Mouse (Mus musculus) T-helper 17 cell (primary cell): Measurements from ENCODE around the gene Dnah1.

Experiments used
- in situ Hi-C, 2 experiments: fragments of 300-600 bp; cut with MboI, MseI; formaldehyde crosslinking; loops; 1 replicate in 1 of 2; 2 replicates in 1 of 2; pipeline ENCODE4 v1.15.1; 2025; ENCODE audit warnings: high pct_unique_total_duplicates in 2 of 2

Gene Dnah1

DNA sequence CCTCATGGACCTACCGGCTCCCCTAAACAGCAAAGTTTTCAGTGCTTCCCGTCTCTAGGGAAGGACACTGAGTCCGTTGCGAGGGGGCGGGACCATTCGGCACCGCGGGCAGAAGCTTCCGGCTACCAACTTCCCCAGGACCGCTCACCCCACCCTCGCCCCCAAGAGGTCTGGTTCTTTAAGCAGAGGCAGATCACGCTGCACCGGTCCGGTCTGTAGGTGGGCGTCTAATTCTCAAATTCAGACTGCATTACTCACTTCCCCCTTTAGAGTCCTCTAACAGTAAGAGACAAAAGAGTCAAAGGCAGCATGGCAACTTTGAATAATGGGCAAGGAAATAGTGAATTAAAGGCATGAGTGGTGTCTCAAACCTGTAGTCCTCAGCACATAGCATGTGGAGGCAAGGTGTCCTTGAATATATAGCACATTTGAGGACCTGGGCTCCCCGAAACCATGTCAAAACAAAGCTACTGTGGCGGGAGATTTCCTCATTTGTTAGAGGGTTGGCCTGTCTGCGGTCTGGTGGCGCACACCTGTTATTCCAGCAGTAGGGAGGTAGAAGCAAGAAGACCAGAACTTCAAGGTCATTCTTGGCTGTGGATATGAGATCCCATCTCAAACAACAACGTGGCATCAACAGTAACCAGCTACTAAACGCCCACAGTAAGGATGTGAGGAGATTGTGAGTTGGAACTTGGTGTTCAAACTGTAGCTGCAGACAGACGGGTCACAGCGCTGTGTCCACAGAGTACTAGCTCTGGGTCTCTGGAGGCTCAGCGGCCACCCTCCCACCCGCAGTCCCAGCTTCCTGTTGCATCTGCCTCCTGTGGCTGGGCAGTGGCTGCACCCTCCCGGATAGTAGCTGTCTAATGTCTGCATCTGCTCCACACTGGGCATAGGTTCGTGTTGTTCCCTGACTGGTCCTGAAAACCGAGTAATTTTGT is at the start of gene Dnah1:
Gene Dnah1, minus strand, starts transcription at position 48 of the 944 bp plus-strand sequence.
- in situ Hi-C loops, result no loop called here

DNA sequence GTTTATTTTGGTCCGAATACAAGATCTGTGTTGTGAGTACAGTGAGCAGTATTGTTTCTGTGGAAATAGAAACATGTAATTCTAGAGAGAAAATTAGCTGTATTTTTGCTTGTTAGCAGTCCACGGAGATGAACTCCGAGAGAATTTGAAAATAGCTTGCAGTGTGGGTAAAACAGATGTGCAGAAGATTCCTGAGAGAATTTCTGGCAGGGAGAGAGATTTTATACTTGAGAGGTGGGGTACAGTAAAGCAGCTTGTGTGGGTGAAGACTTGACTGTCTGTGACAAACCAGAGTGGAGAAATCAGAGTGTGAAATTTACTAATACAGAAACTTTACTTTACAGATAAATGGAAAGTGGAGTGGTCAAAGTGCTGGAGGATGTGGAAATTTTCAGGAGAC is 45.7 kb upstream of the Dnah1 start:
- in situ Hi-C loops, result no loop called here

DNA sequence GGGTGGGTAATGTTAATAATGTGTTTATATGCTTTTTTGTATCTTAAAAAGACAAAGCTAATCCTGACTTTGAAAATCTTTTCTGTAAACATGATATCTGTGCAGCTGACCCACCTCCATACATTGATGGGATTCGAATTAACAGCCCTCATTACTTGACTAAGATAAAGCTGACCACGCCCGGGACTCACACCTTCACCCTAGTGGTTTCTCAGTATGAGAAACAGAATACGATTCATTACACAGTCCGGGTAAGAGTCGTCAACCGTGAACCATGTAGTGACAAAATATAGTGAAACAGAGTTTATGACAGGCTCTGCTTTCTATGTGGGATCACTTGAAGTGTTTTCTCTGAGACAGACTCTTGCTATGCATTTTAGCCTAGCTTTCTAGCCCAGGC is 44.3 kb upstream of the Dnah1 start:
- in situ Hi-C loops, result no loop called here

DNA sequence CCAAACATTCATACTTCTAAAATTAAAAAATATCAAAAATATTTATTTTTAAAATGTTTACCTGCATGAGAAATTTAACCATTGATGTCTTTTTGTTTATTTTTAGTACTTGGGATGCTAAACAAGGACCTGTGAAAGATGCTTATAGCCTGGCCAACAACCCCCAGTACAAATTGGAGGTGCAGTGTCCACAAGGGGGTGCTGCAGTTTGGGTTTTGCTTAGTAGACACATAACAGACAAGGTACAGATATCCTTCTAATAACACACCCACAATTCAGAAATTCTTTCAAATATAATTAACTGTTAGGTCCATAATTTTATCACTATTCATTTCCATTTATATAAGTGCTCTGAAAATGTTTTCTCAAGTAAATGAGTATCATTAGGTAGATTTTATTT is 41.7 kb upstream of the Dnah1 start:
- in situ Hi-C loops, result no loop called here

DNA sequence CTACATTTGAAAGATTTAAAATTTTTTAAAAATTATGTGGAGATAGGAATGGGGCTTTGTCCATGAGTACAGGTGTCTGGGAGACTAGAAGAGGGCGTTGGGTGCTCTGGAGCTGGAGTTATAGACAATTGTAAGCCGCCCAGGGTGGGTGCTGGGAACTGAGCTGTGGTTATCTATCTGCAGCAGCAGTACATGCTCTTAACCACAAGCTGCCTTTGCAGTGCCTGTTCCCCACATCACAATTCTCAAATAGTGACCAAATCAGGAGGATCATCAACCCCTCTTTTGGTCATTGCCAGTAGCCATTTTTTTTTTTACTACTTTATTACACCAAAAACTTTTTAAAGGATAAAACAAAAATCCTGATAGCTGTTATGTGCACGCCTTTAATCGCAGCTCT is 40.9 kb upstream of the Dnah1 start:
- in situ Hi-C loops, result no loop called here

DNA sequence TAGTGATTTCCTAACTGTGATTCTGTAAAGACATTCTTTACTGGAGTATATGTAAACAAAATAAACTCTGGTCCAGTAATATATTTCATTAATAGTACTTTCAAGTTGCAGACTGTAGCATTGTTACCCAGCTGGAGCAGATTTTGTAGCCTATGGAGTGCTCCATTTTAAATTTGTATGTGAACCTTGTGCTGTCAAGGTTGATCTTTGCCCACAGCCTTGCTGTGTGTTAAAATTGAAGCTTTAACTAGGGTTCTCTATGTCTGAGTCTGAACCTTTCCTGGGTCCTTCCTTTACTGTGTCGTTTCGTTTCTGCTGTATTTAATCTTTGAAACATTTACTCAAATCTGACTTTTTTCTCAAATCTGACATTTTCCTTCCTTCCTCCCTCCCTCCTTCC is 38.5 kb upstream of the Dnah1 start:
- in situ Hi-C loops, result no loop called here

DNA sequence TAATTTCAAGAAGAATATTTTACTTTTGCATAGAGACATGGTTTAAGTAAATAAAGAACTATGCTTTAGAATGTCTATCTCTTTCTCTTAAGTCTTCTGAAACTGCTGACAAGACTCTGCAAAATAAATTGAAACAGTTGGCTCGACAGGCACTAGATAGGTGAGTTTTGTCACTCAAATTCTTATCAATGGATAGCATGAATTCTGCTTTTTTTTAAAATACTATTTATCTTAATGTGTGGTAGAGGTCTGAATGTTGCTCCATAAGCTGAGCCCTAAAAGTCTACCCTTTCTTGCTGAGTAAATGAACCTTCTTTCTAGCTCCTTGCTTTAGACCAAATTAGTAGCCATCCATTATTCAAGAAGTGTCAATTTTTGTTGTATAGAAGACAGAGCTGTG is 21.7 kb upstream of the Dnah1 start:
- in situ Hi-C loops, result no loop called here

DNA sequence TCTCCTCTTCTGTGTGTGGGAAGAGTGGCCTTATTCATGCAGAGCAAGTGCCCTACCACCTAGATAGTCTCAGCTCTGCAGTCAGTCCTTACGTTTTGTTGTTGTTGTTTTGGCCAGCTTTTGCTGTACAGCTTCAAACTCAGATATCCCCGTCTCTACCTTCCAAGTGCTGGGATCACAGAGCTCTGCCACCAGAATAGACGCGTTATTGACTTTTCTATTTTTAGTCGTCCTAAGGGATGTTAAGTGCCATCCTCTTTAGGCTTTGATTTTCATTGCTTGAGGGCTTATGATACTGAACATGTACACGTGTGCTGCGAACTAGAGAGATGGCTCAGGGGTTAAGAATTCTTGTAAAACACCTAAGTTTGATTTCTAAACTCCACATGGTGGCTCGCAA is 19.5 kb upstream of the Dnah1 start:
- in situ Hi-C loops, result no loop called here

DNA sequence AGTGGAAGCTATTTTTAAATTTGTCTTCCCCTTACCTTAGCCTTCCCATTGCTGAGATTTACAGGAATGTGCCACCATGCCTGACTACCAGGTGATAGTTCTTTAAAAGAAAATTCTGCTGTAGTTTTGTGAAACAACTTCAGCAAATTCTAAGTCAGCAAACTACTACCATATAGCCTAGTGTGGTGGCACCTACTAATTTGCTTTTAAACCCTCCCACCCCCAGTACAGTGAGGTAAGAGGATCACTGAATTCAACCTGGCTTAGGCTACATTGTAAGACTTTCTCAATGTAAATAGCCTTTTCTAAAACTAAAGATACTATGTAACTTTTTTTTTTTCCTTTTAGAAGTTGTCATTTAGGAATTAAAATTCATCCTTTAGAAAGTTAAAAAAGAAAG is 14.3 kb upstream of the Dnah1 start:
- in situ Hi-C loops, result no loop called here

DNA sequence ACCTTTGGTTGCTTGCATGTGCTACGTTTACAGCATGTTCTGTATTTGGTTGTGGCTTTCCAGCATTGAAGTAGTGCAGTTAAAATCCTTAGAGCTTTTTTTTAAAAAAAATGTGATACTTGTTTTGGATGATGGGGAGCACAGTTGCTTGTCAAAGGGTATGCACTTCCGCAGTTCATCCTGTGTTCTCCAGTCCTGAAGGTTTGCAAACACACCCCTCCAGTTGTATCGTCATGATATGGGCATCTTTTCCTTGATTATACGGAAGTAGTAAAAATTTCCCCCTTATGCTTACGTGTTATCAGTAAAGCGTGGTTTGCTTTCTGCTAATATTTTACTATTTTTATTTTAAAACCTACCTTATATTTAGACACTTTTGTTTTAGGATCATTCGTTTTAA is 13.7 kb upstream of the Dnah1 start:
- in situ Hi-C loops, result no loop called here

DNA sequence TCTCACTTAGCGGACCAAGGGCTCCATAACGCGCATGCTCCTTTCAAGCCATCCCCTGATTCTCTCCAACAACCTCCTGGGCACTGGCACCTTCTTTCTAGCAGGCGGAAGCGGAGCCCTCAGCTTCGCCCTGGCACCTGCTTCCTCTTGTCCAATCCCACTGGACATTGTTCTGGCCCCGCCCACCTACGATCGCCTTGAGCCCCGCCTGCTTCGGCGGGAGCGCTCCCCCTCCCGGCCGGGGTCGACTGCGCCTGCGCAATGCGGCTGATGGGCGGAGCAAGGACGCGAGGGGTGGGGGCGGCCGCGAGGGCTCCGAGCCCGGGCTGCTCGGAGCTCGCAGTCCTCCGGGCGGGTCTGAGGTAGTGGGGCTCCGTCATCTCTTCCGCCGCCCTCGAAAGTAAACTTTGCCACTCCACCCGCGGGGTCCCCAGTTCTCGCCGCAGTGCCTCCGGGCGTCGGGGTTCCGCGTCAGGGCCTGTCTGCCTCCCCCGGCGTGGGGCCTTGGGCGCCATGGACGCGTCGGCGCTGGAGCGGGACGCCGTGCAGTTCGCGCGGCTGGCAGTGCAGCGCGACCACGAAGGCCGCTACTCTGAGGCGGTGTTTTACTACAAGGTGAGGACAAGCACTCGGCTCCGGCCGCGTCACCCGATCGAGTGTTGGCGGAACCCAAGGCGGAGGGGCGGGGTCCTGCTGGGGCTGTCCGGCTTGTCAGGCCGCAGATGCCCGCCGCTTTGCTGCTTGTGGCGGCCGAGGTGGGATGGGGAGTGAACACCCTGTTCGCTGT is 12.9 kb upstream of the Dnah1 start, which contains the start of gene Capn7:
Gene Capn7, plus strand, starts transcription at position 270 of the 787 bp plus-strand sequence.
- in situ Hi-C loops, result no loop called here

DNA sequence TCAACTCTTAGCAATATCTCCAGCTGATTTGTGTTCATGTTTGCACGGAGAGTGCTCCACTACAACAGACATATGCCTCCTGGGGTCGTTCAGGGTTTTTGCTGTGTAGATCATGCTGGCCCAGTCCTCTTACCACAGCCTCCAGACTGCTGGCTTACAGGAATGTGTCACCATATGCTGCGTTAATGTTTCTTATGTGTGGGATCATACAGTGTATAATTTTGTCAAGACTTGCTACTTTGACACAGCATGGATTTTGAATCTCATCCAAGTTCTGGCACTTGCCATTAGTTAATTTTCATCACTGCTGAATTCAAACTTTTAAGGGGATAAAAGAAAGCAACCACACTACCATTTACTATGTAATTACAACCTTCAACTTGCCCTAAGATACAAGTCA is 12.1 kb upstream of the Dnah1 start:
- in situ Hi-C loops, result no loop called here

DNA sequence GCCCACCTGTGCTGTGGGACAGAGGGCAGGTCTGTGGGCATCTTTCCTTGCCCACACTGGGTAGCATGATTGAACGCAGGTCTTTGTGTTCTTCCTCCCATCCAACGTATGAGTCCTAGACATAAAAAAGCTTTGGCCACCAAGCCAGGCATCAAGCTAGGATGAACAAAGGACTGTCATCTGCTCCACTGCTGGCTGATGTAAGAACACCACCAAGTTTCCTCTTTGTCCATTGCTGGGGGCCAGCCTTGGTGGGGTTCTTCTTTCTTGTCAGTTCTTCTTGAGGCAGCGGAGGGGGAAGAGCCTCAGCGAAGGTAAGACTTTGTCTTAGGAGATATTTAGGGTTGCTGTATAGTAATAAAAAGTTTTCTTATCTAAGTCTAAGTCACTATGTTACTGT is 7.3 kb upstream of the Dnah1 start:
- in situ Hi-C loops, result no loop called here

DNA sequence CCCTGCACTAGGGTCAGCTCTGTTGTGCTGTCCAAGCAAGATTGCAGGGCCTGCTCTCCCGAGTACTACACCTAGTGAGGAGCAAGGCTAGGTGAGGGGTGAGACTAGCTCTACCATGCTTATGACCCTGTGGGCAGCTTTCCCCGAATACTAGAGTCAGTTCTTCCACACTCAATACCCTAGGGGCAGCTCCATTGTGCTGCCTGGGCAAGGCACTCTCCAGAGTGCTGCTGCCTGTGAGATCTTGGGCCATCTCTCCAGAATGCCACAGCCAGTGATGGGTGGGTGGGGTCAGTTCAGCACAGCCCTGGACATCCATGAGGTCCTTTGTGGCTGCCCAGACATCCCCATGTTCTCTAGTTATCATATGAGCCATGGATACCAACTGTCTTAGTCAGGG is 6.0 kb upstream of the Dnah1 start:
- in situ Hi-C loops, result no loop called here

DNA sequence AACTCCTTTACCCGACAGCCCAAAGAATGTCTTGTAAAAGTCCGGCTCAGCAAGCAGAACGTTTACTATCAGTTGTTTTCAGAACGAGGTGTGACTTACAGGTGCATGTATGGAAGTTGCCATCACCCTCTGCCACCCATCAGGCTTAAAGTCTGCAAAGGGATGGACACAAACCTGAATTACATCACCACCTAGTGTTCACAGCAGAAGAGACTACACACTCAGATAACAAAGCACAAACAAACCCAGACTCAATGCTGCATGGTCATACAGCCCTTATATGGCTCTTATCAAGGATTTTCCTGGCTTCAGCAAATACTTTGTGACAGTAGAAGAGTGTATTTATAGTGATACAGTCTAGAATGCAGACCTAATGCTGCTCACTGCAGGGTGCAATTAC is 4.0 kb upstream of the Dnah1 start:
- in situ Hi-C loops, result no loop called here

DNA sequence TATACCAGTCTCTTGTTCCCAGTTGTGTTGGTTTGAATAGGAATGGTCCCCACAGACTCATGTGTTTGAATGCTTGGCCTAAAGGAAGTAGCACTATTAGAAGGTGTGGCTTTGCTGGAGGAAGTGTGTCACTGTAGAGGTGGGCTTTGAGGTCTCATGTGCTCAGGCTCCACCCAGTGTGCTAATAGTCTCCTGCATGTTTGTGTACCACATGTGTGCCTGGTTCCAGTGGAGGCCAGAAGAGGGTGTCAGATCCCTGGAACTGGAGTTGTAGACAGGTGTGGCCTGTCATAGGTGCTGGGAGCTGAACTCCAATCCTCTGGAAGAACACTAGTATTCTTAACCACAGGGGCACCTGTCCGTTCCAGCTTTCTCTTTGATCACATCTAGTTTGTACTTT is 3.5 kb upstream of the Dnah1 start:
- in situ Hi-C loops, result no loop called here

DNA sequence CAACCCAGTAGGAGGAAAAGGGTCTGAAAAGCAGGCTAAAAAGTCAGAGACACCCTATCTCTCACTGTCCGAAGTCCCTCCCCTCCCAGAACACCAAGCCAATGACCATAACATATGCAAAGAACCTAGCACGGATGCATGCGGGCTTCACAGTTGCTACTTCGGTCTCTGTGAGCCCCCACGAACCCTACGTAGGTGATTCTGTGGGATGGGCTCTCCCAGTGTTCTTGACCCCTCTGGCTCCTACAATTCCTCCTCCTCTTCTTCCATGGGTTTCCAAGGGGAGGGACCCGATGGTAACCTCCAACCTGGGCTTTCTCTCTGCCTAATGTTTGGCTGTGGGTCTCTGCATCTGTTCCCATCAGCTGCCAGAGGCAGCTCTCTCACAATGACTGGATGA is 3.1 kb upstream of the Dnah1 start:
- in situ Hi-C loops, result no loop called here

DNA sequence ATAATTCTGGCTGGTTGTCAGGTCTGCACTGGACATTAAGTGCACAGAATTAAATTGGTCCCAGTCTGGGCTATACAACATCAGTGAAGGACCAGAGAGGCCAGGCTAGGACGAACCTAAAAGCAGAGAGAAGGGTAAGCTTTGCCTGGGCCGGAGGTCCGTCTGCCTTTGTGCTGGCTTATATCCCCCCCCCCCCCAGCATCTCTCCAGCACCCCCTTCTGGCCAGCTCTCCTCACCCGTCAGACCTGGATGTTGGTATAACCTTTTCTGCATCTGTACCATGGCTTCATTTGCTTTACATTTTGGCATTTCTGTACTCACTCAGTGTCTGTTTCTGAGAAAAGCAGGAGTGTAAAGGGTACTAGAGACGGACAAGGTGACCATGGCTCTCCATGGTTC is 1.9 kb upstream of the Dnah1 start:
- in situ Hi-C loops, result no loop called here

DNA sequence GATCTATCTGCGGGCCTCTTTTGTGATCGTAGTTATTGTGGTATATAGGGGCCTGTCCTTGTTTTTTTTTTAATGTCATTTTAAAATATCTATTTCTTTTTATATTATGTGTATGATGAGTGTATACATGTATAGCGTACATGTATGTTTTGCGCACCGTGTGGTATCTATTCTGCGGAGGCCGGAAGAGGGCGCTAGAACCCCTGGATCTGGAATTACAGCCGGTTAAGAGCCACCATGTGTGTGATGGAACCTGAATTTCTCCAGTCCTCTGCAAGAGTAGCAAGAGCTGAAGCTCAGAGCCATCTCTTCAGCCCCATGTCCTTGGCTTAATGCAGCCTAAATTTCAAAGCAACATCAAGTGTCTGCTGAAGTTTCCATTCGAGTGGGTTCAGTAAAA is 1.2 kb upstream of the Dnah1 start:
- in situ Hi-C loops, result no loop called here

DNA sequence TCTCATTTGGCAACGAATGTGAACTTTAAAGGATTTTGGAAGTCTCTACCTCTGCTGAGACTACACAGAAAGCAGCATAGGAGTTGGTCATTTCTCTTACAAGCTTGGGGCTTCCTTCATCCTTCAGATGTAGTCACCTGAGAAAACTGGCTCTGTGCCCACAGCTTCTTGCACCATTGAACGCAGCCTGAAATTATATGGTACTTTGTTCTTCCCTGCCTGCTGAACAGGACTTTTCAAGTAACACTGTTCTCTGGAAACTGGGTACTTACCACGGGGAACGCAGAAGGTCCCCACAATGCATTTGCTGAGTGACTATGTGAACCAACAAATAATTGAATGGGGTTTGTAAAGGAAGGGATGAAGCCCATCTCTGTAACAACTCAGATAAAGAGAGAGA is 507 bp downstream of the Dnah1 start:
- in situ Hi-C loops, result no loop called here

DNA sequence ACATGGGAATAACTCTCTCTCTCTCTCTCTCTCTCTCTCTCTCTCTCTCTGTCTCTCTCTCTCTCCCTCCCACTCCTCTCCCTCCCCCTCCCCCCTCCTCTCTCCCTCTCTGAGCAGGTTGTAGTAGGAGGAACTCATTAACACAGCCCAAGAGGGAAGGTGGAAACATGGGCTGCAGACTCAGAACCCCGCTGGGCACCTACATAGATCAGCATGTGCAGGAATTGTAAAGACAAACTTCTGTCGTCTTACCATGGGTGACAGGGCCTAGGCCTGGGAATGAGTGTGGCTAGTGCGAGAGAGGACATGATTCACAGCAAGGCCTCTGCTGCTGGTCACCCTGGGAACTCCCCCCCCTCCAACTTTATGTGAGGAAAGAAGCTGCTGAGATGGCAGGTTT is 1.5 kb downstream of the Dnah1 start:
- in situ Hi-C loops, result no loop called here

DNA sequence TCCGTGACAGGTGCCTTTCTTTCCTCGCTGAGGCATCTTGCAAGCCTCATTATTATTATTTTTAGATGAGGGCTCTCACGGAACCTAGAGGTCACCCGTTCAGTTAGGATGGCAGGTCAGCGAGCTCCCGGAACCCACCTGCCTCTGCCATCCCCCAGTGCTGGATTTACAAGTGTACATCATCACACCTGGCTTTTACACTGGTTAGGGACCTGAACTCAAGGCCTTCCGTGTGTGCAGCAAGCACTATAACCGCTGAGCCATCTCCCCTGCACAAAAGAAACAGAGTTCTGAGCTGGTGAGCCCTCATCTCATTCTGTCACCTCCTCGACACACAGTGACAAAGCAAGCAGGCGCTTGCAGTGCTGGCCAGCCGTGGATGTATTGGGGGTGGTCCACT is 2.5 kb downstream of the Dnah1 start:
- in situ Hi-C loops, result no loop called here

DNA sequence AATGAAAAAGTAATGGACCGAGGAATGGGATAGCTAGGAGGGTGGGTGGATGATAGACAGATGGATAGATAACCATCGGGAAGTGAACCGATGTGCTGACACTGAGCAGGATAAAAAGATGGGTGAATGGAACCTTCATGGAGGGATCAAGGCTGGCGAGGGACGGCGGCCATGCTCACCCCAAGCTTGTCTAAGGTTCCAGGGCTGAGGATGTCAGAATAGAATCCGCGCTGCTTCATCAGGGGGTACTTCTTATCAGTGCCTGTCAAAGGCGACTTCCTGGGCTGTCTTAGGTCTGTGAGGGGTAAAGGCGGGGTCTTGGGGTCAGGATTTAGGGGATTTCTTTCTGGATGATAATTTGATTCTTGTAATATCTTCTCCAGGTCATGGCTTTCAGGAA is 4.2 kb downstream of the Dnah1 start:
- in situ Hi-C loops, result loop anchor here in 1 of 2 experiments (5.0 kb wide), 1 partner anchor 102 kb away; the partner anchor contains the start of genes Nisch and Sema3g
